Mouse (Mus musculus): ENCODE results near the gene Ssu2.

The Ssu2 gene

DNA sequence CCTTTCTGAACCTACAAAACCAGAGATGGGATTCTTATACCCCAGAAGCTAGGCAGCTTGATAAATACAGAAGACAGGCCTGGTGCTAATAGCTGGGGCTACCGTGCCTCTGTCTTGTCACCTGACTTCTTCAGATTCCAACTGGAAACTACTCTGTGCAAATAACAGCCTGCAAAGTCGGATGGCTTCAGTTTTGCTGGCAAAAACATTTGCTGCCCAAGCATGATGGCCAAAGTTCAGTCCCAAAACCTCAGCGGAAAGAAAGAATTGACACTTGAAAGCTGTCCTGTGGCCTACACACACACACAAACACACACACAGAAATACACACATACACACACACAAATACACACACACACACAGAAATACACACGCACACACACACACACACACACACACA is 48.8 kb downstream of the Ssu2 start:
- no peak for DNase-seq

DNA sequence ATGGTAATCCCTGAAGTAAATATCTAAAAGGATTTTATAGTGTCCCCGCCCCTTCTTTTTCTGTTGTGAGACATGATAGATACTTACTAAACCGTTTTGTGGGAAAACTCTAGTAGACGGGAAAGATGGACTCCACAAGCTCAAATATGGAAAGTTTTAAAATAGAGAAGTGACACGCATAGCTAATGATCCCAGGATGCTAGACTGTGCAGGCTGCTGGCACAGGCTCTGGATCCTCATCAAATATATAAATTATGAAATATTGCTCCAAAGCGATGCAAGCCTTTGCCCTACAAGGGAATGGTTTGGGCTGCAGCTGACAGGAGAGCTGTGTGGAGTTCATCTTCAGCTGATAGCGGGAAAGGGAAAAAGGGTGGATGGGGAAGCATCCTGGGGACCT is 50.2 kb downstream of the Ssu2 start:
- no peak for DNase-seq

DNA sequence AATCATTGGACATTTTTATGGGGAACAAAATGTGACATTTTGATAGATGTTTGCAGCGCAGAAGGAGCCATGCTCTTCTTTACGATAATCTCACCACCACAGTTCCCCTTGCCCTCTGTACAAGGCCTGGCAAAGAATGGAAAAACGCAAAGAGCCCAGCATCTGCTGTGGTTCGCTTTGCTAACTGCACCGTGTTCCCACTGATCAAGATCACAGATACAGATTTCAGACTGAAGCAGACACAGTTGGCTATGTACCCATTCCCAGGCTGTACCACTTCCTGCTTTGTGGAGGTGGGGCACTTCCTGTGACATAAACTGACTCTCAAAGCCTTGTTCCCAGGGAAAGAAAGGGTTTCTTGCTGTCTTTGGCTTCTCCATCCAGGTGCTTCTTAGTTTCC is 53.9 kb downstream of the Ssu2 start:
- DNase-seq = no peak

DNA sequence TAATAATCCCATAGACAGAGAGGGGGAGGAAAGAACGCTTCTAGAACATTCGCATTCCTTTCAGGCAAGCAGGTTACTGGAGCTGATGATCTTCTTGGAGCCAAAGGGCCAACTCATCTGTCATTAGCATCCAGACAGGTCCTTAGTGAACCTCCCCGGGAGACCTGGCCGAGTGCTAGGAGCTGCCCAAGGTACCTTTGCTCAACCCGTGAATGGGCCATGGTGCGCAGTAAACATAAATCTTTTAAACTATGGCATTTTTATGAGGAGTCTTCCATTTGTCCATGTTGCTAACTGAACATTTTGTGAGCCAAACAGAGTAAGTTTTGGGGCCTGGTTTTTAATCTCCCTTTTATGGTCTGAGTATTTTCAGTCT is 56.6 kb downstream of the Ssu2 start:
- DNase-seq = no peak

DNA sequence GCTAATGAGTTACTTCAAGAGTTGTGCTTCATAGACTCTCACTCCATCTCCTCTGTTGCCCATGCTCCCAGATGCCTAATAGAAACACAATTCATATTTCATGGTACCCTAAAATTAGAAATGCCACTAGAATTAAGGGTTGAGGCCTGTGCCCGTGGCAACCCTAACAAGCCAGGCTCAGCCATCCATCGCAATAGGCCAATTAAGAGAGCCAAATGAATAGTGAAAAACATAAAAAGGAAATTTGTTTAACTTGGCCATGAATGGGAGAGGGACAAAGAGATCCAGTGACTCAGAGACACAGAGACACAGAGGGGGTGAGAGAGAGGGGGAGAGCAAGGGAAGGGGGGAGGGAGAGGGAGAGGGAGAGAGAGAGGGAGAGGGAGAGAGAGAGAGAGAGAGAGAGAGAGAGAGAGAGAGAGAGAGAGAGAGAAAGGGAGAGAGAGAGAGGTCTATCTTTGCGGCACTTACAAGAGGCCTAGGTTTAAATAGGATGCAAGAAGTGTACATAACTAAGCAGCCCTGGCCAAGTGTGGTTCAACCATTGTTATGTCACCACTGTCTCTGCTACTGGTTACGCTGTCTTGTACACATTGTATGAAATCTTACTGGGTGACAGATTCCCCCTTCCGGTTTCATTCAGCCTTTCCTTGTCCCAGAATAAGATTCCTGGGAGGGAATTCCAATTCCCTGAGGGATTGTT is 57.2 kb downstream of the Ssu2 start:
- DNase-seq = no peak

DNA sequence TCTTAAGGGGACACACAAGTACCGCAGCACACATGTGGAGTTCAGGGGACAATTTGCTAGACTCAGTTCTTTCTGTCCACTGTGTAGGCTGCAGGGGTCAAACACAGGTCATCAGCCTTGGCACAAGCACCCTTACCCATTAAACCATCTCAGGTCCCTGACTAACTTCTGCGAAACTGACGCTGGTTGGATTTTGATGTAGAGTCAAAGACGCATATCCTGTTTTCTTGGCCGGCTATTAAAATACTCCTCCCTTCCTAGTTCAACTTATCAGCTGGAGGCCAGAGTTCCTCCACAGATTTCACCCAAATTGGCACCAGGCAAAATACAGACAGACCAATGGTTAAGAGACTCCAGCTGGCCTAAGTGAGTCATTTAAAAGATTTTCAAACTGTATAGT is 60.0 kb downstream of the Ssu2 start:
- peak; percentile 51 for DNase-seq

DNA sequence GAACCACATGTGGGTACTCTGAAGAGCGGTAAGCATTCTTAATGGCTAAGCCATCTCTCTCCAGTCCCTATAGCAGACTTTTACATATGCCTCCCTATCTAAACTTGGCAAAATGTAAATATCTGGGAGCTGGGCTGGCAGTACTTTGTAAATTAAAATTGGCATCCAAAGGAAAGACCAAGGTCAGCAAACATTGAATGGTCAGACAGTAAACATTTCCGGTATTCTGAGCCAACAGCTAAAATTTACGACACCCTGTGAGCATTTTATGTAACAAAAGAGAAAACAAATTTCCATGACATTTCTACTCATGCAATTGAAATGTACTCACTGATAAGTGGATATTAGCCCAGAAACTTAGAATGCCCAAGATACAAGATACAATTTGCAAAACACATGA is 62.6 kb downstream of the Ssu2 start:
- no peak for DNase-seq

DNA sequence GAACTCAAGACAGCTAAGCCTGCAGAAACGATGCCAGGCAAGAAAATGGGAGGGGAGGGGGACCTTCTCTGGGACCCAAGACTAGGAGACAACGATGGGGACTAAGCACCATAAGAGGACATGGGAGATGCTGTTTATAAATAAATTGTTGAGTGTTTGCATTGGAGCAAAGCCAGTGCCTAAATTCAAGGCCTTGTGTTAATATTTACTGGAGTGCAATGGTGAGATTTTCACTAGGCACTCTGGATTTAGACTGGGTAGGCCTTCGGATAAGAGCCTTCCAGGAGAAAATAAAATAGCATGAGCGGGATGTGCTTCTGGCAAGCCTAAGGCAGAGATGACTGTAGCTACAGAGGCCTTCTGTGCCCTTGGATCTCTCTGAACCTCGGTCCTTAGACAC is 64.9 kb downstream of the Ssu2 start:
- no peak for DNase-seq

DNA sequence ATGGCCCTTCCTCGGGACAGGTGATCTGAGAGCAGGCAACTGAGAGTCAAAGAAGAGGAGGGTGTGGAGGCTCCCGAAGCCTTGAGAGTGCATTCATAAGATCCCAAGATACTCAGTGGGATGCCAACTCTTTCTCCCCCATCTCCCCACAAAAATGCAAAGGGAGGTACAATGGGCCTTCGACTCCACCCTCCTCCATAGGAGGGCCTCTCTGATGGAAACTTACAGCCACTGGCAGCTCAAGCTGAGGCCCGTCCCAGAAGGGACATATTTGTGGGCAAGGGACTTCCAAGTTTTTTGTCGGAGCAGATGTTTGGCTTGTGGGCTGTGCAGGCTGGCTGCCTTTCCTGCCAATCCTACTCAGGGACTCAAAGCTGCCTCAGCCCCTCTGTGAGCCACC is 67.1 kb downstream of the Ssu2 start:
- DNase-seq = no peak

DNA sequence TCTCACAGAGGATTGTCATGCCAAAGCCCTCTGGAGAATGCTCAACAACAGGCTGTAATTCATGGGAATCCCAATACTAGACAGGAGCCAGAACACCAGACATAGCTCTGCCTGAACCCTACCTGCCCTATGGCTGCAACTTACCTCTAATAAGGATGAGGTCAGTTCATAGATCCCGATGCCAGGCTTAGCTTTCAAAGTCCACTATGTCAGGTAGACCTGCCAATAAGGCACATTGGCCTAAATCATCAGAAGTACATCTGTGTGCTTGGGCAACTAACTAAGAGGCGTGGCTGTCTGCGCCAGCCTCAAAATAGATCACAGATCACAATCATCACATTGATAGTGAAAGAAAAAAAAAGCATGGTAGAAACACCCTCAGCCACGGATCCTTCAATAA is 68.4 kb downstream of the Ssu2 start:
- no peak for DNase-seq

DNA sequence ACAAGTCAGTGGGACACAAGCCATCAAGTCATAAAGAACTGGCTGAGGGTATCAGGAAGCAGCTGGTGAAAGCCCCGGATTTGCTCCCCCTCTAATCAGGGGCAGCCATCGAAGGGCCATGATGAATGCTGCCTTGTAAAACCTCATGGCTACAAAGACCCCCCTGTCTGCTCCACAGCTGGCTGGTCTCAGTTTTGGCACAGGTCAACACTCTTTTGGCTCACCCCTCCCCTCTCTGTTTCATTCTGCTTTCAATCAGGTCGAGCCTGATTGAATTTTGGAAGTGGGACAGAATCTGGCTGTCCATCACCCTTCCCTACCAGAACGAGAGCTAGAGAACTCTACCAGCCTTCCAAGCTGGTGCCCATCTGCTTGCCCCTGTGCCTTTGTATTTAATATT is 76.4 kb downstream of the Ssu2 start:
- DNase-seq = no peak

DNA sequence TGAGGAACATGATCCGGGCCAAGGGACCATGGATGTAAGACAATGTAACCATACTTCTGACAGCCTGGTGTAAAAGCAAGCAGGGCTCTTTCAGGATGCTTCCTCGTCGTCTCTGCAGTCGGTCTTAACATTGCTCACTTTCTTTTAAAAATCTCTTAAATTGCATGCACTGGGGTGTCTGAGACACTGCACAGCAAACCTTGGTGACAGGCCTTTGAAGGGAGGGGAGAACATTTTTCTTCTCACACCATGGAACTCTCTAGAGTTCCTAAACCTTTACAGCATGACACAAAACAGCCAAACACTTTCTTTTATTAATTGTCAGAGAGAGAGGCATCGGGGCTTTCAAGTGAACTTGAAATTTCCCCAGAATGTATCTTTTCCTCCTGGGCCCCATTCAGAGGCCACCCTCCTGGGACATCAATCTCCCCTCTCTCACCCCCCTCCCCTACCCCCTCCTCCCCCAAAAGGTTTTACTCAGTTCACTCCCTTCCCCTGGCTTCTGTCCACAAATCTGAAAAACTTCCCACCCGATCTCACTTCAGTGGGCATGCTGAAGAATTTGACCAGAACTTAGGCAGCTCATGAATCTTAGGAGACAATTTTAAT is 78.4 kb downstream of the Ssu2 start:
- no peak for DNase-seq

Measured in kidney, adult 11 months (tissue).